Mouse (Mus musculus): ENCODE measurements at regions not wholly inside any gene's neighbourhood (a gene's known extent, or its start where the extent isn't known, plus 50 kb on each side); places are given as distances from the start of the nearest gene placed in this dataset.

DNA sequence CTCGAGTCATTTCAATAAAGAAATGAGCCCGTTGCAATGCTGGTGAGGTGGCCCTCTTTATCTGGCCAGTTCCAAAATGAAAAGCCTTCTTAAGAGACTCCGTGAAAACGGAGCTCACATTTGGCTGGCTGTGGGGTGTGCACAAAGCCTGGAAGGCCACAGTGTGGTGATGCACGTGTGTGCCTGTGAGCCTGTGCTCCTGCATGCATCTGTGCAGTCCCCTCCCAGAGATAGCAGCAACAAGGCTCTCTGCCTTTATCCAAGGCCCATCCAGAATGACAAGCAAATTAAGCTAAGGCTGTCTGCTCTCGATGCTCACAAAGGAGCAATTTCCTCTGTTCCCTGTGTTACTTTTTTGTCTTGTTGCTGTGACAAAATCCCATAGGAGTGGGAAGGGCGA is 469.5 kb upstream of the Kif2a start:
- DNase-seq (ENCODE audit: low spot score in 2 of 2) = no peak

DNA sequence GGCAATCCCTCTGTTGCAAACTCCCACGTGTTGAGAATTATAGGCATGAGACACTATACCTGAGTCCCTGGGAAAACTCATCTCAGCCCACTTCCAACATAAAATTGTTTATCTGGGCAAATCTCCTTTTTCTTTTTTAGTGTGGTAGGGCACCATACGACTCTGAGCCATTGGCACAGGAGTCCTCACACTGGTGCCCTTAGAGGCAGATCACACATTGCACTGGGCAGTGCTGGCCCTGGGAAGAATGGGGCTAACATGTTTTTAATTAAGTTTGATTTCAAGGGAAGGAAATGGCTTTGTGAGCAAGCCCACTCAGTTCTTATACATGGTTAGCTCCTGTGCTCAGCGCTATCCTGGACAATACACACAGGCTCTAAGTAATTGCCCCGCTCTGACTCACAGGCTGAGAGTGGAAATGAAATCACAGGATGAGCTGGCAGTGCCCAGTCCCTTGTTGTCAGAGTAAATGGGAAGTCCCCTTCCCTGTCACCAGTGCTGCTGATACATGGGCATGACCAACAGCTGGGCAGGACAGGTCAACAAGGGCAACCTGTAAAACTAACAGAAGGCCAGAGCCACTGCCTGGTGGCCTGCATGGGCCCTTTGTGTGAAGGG is 463.6 kb upstream of the Kif2a start:
- no peak for DNase-seq (ENCODE audit: low spot score in 2 of 2)

DNA sequence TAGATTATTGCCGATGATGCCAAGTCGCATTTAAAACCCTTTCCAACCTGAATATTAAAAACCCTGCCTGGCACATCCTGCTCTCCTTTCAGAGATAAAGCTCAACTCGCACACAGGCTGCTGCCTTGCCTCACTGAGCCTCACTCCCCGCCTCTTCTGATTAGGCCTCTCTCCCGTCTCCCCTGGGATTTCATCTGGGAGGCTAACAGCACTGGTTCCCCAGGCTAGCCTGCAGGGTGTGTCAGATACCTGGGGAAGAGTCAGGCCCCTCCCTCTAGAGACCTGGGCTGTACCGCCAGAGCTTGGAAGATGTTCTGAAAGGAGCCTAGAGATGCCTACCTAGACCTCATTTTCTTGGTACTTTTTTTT is 462.7 kb upstream of the Kif2a start:
- DNase-seq (ENCODE audit: low spot score in 2 of 2) = no peak

GRCm38 (mm10) chr13:107483967-107484629 is 462.2 kb upstream of the Kif2a start:
- DNase-seq (ENCODE audit: low spot score in 2 of 2) = no peak

DNA sequence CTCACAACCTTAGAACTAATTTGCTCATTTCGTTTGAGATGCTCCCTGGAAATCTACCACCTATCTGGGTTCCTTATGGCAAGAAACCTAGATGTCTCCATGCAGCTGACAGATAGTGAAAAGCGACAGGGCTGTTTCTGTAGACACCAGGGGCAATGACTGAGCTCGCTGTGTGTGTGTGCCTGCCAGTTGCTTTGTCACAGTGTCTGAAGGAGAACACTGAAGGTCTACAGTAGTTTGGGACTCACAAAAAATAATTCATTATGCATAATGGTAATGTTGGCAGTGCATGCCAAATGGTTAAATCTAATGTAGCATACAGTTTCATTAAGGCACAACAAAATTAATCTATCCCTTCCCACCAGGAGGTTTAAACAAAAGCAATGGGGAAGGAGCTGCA is 453.2 kb upstream of the Kif2a start:
- no peak for DNase-seq (ENCODE audit: low spot score in 2 of 2)

- DNase-seq (ENCODE audit: low spot score in 2 of 2) = no peak
Observed at GRCm38 (mm10) chr13:107469491-107470276, 447.8 kb upstream of the Kif2a start.

- no peak for DNase-seq (ENCODE audit: low spot score in 2 of 2)
Observed at GRCm38 (mm10) chr13:107462791-107463190, 440.9 kb upstream of the Kif2a start.

GRCm38 (mm10) chr13:107461048-107461912 is 439.4 kb upstream of the Kif2a start:
- no peak for DNase-seq (ENCODE audit: low spot score in 2 of 2)

DNA sequence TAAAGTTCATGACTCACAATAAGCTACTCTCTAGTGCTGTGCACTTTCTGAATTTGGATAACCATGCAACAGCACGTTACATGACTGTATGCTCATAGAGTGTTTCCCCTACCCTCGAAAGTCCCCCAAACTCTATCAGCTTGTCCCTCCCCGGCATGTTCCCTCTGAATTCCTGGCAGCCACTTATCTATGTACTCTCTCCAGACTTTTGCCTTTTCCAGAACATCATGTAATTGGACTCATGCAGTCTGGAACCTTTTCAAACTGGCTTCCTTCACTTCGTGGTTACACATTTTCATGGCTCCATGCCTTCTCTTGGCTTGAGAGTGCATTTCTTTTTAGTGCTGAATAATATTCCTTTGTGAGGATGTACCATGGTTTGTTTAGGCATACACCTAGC is 436.8 kb upstream of the Kif2a start:
- DNase-seq (ENCODE audit: low spot score in 2 of 2) = no peak

DNA sequence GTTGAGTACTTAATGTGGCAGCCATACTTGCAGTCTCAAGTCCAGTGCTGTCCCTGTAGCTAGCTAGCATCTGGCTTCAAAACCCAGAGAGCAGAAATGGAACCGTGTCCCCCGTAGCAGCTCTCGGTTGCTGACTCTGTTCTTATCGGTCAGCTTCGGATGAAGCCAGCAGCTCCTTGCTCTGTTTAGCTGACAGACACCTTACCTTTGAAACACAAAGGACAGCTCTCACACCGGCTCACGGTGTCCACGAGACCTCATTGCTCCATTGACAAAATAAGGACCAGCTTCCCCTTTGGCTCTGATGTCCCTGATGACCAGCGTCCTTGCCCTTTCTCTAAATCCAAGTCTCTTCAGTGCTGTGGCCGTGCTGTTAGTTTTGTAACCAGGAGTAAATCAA is 435.3 kb upstream of the Kif2a start:
- no peak for DNase-seq (ENCODE audit: low spot score in 2 of 2)

DNA sequence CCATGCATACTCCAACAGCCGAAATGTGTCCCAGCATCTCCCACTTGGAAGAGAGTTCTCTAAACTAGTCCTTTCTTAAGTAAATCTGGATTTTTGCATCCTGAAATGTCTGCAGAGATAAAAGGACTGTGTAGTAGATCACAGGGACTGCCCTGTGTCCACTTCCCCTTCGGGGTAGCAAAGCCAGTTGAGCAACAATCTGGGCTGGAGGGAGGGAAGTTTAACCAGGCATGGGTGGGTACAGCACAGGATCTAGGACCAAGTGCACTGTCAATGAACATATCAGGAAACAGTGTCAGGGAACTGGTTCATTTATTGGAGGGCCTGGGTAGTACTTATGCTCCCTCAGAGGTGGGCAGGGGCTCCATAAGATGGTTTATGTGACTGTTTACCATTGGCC is 434.5 kb upstream of the Kif2a start:
- no peak for DNase-seq (ENCODE audit: low spot score in 2 of 2)

DNA sequence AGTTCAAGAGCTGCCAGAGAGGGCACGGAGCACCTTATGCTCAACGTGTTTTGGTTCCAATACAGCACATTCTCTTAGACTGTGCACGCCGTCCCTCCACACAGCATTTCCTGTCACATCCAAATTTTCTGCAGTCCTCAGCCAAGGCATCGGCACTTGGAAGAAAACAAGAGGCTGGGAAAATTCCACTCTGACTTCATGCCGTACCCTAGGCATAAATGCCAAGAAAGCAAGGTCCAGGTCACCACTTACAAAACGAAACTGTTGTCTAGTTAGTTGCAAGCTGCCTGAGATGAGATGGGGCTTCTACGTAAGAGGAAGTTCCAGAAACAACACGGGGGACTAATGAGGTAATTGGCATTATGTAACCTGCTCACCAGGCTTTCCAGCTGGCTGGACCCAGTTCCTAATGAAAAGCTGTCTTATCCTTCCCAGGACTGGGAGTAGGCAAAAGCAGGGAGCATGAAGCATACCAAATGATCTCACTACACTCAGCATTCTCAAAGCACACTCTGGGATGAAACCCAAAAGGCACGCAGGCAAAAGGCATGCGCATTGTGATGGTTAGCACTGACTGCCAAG is 427.8 kb upstream of the Kif2a start:
- no peak for DNase-seq (ENCODE audit: low spot score in 2 of 2)

DNA sequence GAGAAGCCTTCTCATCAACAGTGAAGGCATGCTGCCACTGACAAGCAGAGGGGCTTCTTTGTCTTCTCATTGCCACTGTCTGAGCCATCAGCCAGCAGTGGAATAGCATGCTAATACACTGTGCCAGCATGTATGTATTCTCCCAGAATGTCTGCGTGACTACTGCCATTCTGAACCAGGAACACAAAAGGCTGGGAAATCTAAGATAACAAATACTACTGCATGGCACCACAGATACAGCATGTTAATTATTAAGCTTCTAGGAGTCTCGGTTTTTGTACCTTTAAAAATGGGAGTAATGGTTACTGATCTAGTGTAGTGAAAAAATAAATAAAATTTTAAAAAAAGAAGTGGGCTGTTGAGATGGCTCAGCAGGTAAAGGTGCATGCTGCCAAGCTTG is 425.9 kb upstream of the Kif2a start:
- no peak for DNase-seq (ENCODE audit: low spot score in 2 of 2)

DNA sequence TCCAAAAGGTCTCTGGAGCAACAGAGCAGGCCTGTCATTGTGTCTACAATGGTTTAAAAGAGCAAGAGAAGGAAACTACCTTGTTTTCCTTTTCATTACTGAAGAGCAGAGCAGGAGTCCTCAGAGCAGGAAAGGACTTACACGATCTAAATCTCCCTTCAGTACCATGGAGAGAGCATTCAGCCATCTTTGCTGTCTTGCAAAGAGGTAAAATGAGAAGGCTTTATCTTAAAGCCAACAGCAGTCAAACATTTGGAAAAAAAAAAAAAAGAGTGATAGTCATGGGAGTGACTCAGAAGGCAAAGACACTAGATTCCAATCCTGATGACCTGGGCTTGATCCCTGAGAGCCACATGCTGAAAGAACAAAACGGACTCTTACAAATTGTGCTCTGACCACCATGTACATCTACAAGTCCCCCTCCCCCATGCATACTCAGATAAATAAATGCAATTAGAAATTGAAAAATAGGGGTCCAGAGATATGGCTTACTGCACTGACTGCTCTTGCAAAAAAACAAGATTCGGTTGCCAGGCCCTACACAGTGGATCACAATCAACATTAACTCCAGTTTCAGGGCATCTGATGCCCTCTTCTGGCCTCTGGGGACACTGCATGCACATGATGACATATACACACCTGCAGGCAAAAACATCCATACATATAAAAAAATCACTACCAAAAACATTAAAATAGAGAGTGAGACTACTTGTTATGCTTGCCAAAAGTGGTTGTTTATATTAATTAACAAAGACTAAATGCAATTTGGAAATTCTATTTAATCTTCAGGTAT is 397.6 kb upstream of the Kif2a start:
- DNase-seq (ENCODE audit: low spot score in 2 of 2) = no peak

- no peak for DNase-seq (ENCODE audit: low spot score in 2 of 2)
Observed at GRCm38 (mm10) chr13:107410267-107410666, 388.3 kb upstream of the Kif2a start.

DNA sequence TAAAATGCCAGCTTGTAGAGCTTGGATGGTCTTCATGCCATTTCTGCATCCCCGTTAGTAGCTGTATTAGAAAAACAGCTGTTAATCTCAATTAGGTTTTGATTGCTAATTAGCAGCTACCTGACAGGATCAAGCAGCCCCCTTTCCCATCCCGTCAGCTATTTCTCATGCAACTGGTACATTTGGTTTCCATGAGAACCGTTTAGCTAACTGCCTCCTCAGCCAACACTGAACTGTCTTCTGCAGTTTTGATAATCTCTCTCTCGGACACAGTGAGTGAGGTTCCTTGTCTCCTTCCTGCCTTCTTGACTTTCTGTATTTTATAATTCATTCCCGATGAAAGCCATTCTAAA is 385.7 kb upstream of the Kif2a start:
- DNase-seq (ENCODE audit: low spot score in 2 of 2) = no peak

- DNase-seq (ENCODE audit: low spot score in 2 of 2) = no peak
Observed at GRCm38 (mm10) chr13:107406977-107407673, 385.2 kb upstream of the Kif2a start.

DNA sequence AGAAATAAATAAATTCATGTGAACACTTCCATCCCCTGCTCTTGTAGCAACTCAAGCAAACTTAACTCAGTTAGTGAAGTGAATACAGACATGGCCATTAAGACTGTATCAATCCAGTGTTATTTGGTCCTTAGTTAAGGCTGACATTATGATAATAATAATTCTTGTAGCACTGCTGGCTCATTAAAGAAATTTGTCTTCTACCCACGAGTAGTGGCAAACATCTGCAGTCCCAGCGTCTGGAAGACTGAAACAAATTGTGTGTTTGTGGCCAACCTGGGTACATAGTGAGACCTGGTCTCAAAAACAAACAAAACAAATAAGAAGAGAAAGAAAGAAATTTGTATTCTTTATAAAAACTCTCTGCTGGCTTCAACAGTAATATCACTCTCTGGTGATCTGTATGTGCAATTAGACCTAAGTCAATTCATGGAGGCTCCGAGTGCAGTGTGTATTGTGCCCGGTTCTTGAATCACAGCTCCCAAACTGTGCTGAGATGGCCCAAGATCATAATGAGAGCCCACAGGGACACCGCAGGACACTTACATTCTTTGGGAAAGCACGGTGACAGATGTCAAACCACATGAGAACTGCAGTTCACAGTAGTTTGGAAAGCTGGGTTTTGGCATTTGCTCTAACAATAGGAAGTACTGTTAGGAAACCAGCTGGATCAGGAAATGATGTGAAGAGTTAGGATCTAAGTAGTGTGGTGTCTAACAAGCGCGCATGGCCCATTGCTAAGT is 376.9 kb upstream of the Kif2a start:
- no peak for DNase-seq (ENCODE audit: low spot score in 2 of 2)

- no peak for DNase-seq (ENCODE audit: low spot score in 2 of 2)
Observed at GRCm38 (mm10) chr13:107396036-107396435, 374.1 kb upstream of the Kif2a start.

DNA sequence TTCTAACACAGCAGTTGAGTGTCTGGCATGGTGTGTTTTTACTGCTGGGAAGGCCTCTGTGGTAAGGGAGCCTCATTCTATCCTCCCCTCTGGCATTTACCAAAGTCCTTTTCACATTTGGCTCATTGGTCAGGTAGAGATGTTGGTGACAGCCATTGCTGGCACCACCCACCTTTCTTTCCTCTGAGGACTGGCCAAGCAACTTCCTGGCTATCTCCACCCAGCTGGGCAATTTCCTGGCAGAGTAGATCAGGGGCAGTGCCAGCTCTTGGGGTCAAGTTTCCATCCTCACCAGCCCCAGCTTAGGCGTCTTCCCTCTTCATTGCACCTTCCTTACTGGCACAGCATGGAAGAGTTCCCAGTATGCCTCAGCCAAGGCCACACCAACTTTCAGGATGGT is 372.5 kb upstream of the Kif2a start:
- no peak for DNase-seq (ENCODE audit: low spot score in 2 of 2)
